Mouse (Mus musculus) kidney, adult 2 months (tissue): ENCODE results near the gene Sh3rf3. TPM values are rescaled to one million over a fixed set of nuclear protein-coding genes. Genes with fewer than 3 reads are reported as not detected.
"Not testable (repeated sequence)": the region's sequence is repeated elsewhere in the genome, so short reads cannot be mapped to it uniquely, and the experiment has no call there.

Source experiments
- DNase-seq: peaks from one replicate; pipeline ENCODE4 v3.0.0; 2021
- H3K27ac ChIP-seq: fragments of 200-500 bp; 2 replicates; pipeline ENCODE4 v1.5.1; 2012; ENCODE audit warnings: low read depth, low read length, control low read depth, inconsistent platforms; ENCODE audit not compliant: insufficient read depth
- H3K27me3 ChIP-seq: fragments of 200-500 bp; replicated peaks from 2 replicates; pipeline ENCODE4 v1.6.1; 2012; ENCODE audit warnings: mild to moderate bottlenecking, moderate library complexity, low read length, inconsistent platforms; ENCODE audit not compliant: control insufficient read depth, insufficient read depth
- H3K36me3 ChIP-seq: fragments of 200-500 bp; 2 replicates; pipeline ENCODE4 v1.6.1; 2012; ENCODE audit warnings: mild to moderate bottlenecking, moderate library complexity, low read length, inconsistent platforms; ENCODE audit not compliant: control insufficient read depth, insufficient read depth
- H3K4me1 ChIP-seq: fragments of 200-500 bp; 2 replicates; pipeline ENCODE4 v1.6.1; 2011; ENCODE audit warnings: low read length; ENCODE audit not compliant: control insufficient read depth, insufficient read depth
- H3K4me3 ChIP-seq: fragments of 200-500 bp; 2 replicates; pipeline ENCODE4 v1.5.1; 2011; ENCODE audit warnings: mild to moderate bottlenecking, low read depth, low read length, control low read depth; ENCODE audit not compliant: insufficient read depth
- CTCF ChIP-seq: fragments of 200-500 bp; conservative IDR thresholded peaks from 2 replicates; pipeline ENCODE4 v1.5.1; 2011; ENCODE audit warnings: low read depth, mild to moderate bottlenecking, control low read depth, low read length, moderate library complexity, mixed read lengths; ENCODE audit not compliant: insufficient read depth, insufficient read length
- POLR2A ChIP-seq: fragments of 200-500 bp; IDR thresholded peaks from one replicate; pipeline ENCODE4 v1.6.1; 2011; ENCODE audit warnings: low read depth, low read length, control low read depth
- WGBS: fragments of 180-500 bp; shearing (Covaris S2); methylation state at CpG from one replicate; pipeline ENCODE4 v1.1.7; 2018; 5-methylcytosine and 5-hydroxymethylcytosine counted together
- polyA plus RNA-seq: library from polyadenylated mRNA; depleted of rRNA; stranded (reverse); fragments of >200 nt; gene quantifications from 2 replicates; pipeline ENCODE4 v1.2.3, GENCODE M21; 2012

Gene Sh3rf3
- polyA plus RNA-seq, 1 experiment, result 0.22 TPM

- 48% methylated on average over 14 of the region's 14 CpGs for WGBS
Measured at GRCm38 (mm10) chr10:59089861-59090621, 276.9 kb downstream of the Sh3rf3 start.

GRCm38 (mm10) chr10:59090622-59090971, 277.4 kb downstream of the Sh3rf3 start:
- Histone ChIP-seq H3K4me3 (no peak overlapping the region), H3K4me1 (no peaks in the 10 kb centered on the region), H3K27ac (no peak overlapping the region), H3K27me3 (no peaks in the 10 kb centered on the region), H3K36me3 (no peaks in the 10 kb centered on the region)
- TF ChIP-seq POLR2A (no peak), CTCF (no peak)
- 80% methylated on average over 7 of the region's 7 CpGs for WGBS
- DNase-seq, result no peak

More at GRCm38 (mm10) chr10:59089861-59090621, 276.9 kb downstream of the Sh3rf3 start:
- Histone ChIP-seq H3K36me3 (no peaks in the 10 kb centered on the region), H3K4me3 (no peak overlapping the region), H3K27ac (no peak overlapping the region), H3K27me3 (no peaks in the 10 kb centered on the region), H3K4me1 (no peaks in the 10 kb centered on the region)
- peak; percentile 69 for DNase-seq
- TF ChIP-seq CTCF (no peak), POLR2A (no peak)

DNA sequence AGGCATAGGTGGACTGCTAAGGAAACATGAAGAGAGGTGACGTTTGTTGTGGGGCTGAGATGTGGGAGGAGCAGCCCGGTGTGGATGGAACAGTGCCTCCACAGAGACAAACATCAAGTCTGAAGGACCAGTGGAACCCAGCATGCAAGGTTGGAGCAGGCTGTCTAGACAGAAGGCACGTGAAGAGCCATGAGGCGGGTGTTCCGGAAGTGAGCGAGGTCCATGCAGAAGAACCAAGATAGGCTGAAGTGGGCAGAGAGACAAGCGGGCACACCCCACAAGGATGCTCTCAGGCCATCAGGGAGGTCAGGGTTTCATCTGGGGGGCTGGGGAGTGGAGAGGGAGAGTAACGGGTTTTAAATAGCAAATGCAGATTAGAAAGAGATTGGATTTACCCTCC, 278.4 kb downstream of the Sh3rf3 start:
- no peaks in the 10 kb centered on the region for H3K36me3 ChIP-seq
- H3K27me3 ChIP-seq, result no peaks in the 10 kb centered on the region
- H3K4me3 ChIP-seq, result no peak overlapping the region
- TF ChIP-seq CTCF (no peak), POLR2A (no peak)
- no peaks in the 10 kb centered on the region for H3K4me1 ChIP-seq
- WGBS, result 87% methylated on average over 8 of the region's 8 CpGs
- no peak for DNase-seq
- H3K27ac ChIP-seq, result no peak overlapping the region

GRCm38 (mm10) chr10:59091988-59092387, 278.8 kb downstream of the Sh3rf3 start:
- no peak for DNase-seq
- no peaks in the 10 kb centered on the region for H3K36me3 ChIP-seq
- H3K27ac ChIP-seq, result no peak overlapping the region
- no peak overlapping the region for H3K4me3 ChIP-seq
- TF ChIP-seq CTCF, result no peak
- WGBS, result 94% methylated on average over 7 of the region's 7 CpGs
- H3K4me1 ChIP-seq, result no peaks in the 10 kb centered on the region
- no peaks in the 10 kb centered on the region for H3K27me3 ChIP-seq

DNA sequence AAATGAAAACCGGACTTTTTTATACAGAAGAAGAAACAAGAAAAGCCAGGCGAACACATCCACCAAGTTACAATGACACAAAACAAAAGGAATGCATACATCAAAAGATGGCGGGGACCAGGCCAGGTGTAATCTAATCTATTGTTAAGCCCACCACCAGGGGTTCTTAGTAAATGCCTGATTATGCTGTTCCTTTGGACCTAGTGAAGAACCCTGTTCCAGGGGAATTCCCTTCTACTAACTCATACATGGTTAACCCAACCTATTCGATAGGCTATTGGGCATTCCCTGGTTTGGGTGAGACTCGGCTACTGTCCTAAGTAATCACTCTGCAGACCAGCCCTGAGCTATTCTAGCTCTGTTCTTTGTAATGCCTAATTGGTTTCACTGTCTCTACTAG, 289.9 kb downstream of the Sh3rf3 start:
- 94% methylated on average over 5 of the region's 5 CpGs for WGBS

GRCm38 (mm10) chr10:59104683-59105082, 291.5 kb downstream of the Sh3rf3 start:
- 90% methylated on average over 5 of the region's 5 CpGs for WGBS
- no peaks in the 10 kb centered on the region for H3K4me1 ChIP-seq
- DNase-seq, result no peak

More for the DNA sequence above, 289.9 kb downstream of the Sh3rf3 start:
- H3K27me3 ChIP-seq, DNase-seq, H3K4me3 ChIP-seq, H3K4me1 ChIP-seq, H3K36me3 ChIP-seq, H3K27ac ChIP-seq: not testable (repeated sequence)

DNA sequence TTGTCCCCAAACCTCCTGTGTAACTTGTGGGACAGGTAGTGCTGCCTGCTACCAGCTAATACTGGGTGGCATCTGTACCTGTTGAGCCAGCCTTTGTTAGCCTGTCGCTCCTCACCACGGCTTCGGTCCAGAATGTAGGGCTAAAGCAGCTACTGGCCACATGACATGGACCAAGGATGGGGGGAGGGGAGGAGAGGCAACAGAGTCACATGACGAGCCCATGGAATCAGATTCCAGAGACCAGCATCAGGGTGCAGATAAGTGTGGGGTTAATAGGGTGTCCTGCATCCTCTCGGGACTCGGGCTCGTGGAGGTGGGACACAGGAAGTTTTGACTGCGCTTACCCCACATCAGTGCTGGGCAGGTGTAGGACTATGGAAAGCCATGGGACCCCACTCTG, 292.7 kb downstream of the Sh3rf3 start:
- Histone ChIP-seq H3K4me3 (no peak overlapping the region), H3K27ac (no peak overlapping the region), H3K4me1 (no peaks in the 10 kb centered on the region), H3K36me3 (no peaks in the 10 kb centered on the region), H3K27me3 (no peaks in the 10 kb centered on the region)
- WGBS, result 83% methylated on average over 8 of the region's 8 CpGs
- no peak for DNase-seq
- TF ChIP-seq POLR2A (no peak), CTCF (no peak)

More at GRCm38 (mm10) chr10:59104683-59105082, 291.5 kb downstream of the Sh3rf3 start:
- H3K36me3 ChIP-seq, result no peaks in the 10 kb centered on the region
- no peak overlapping the region for H3K27ac ChIP-seq
- H3K4me3 ChIP-seq, result no peak overlapping the region
- H3K27me3 ChIP-seq, result no peaks in the 10 kb centered on the region
- TF ChIP-seq POLR2A, result no peak
- no peak for TF ChIP-seq CTCF
